Mouse (Mus musculus): ENCODE data around the gene Hnrnpa2b1. TPM values are rescaled to one million over a fixed set of nuclear protein-coding genes. Genes with fewer than 3 reads are reported as not detected.

Gene Hnrnpa2b1
- total and polyA plus RNA-seq, 2 experiments from 2014 or later, result 431 to 955 TPM

GRCm38 (mm10) chr6:51458925-51459312 lies 10.8 kb downstream of the Hnrnpa2b1 start:
- Histone ChIP-seq H3K4me3 (ENCODE audit: low read depth, low read length) (no peak overlapping the region), H3K27me3 (ENCODE audit: insufficient read depth, low read length) (no peaks in the 10 kb centered on the region), H3K9ac (no peak overlapping the region), H3K36me3 (ENCODE audit: insufficient read depth) (peaks cover 42% of the 10 kb centered on the region), H3K9me3 (ENCODE audit: low read length) (no peaks in the 10 kb centered on the region), H3K4me2 (ENCODE audit: low read depth) (no peak overlapping the region), H3K27ac (ENCODE audit: low read depth, low read length) (no peak overlapping the region), H3K4me1 (ENCODE audit: insufficient read depth) (no peaks in the 10 kb centered on the region)
- no peak for DNase-seq
- ATAC-seq, result peak; percentile 17; the same call in 1 of the 2 replicates
- 41% methylated on average over 2 of the region's 2 CpGs for WGBS
- TF ChIP-seq CTCF (IDR thresholded peaks at IDR 0.05; ENCODE audit: low read depth), result no peak

DNA sequence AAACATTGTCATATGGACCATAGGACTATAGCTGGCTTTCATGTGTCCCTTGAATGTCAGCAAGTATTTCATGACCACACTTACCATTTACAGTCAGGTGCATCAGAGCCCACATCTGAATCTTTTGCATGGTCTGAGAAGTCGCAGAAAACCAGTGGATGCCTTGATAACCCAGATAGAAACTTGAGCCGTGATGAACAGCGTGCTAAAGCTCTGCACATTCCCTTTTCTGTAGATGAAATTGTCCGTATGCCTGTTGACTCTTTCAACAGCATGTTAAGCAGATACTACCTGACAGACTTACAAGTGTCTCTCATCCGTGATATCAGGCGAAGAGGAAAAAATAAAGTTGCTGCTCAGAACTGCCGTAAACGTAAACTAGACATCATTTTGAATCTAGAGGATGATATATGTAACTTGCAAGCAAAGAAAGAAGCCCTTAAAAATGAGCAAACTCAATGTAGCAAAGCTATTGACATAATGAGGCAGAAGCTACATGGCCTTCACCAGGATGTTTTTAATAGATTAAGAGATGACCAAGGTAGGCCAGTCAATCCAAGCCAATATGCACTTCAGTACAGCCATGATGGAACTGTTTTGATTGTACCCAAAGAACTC lies 11.8 kb downstream of the Hnrnpa2b1 start:
- H3K4me1 ChIP-seq (ENCODE audit: insufficient read depth), result no peaks in the 10 kb centered on the region
- no peak overlapping the region for H3K9ac ChIP-seq
- TF ChIP-seq CTCF (IDR thresholded peaks at IDR 0.05; ENCODE audit: low read depth), result no peak
- no peak overlapping the region for H3K4me3 ChIP-seq (ENCODE audit: low read depth, low read length)
- no peaks in the 10 kb centered on the region for H3K27me3 ChIP-seq (ENCODE audit: insufficient read depth, low read length)
- H3K27ac ChIP-seq (ENCODE audit: low read depth, low read length), result no peak overlapping the region
- ATAC-seq (no peak), DNase-seq (no peak)
- WGBS, result 82% methylated on average over 8 of the region's 8 CpGs
- no peaks in the 10 kb centered on the region for H3K9me3 ChIP-seq (ENCODE audit: low read length)
- H3K4me2 ChIP-seq (ENCODE audit: low read depth), result no peak overlapping the region
- peaks cover 35% of the 10 kb centered on the region for H3K36me3 ChIP-seq (ENCODE audit: insufficient read depth)

DNA sequence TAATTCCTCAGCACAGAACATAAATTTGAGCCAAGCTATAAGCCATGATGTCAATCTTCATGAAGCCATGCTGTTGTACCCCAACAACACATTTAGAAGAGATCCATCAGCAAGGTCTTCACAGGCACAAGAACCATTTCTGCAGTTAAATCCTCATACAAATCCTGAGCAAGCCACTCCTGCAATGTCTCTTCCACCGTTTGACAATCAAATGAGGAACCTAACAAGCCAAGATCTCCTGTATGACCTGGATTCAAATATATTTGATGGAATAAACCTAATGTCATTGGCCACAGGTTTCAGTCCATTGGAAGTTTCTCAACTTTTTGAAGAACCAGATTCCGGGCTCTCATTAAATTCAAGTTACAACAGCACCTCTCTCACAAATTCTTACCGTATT lies 12.4 kb downstream of the Hnrnpa2b1 start:
- ATAC-seq (no peak), DNase-seq (no peak)
- Histone ChIP-seq H3K9me3 (ENCODE audit: low read length) (no peaks in the 10 kb centered on the region), H3K27me3 (ENCODE audit: insufficient read depth, low read length) (no peaks in the 10 kb centered on the region), H3K4me2 (ENCODE audit: low read depth) (no peak overlapping the region), H3K27ac (ENCODE audit: low read depth, low read length) (no peak overlapping the region), H3K36me3 (ENCODE audit: insufficient read depth) (peaks cover 34% of the 10 kb centered on the region), H3K9ac (no peak overlapping the region), H3K4me3 (ENCODE audit: low read depth, low read length) (no peak overlapping the region), H3K4me1 (ENCODE audit: insufficient read depth) (no peaks in the 10 kb centered on the region)
- 80% methylated on average over 3 of the region's 3 CpGs for WGBS
- TF ChIP-seq CTCF (IDR thresholded peaks at IDR 0.05; ENCODE audit: low read depth), result no peak

DNA sequence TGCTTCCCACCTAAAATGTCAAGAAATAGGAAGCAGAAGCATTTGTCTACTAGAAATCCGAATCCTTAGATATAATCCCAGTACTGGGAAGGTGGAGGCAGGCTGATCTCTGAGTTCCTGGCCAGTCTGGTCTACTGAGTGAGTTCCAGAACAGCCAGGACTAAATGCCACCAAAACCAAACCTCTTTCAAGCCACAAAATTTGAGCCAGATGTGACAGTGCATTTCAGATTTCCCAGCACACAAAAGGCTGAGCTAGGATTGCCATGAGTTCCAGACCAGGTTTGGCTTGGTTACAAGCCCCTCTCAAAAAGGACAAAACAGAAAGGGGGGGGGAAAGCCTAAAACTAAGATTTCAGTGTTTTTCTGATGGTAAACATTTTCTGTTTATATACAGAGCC lies 13.5 kb downstream of the Hnrnpa2b1 start:
- Histone ChIP-seq H3K9ac (no peak overlapping the region), H3K27me3 (ENCODE audit: insufficient read depth, low read length) (no peaks in the 10 kb centered on the region), H3K4me2 (ENCODE audit: low read depth) (no peak overlapping the region), H3K4me1 (ENCODE audit: insufficient read depth) (no peaks in the 10 kb centered on the region), H3K27ac (ENCODE audit: low read depth, low read length) (no peak overlapping the region), H3K4me3 (ENCODE audit: low read depth, low read length) (no peak overlapping the region), H3K36me3 (ENCODE audit: insufficient read depth) (peaks cover 25% of the 10 kb centered on the region), H3K9me3 (ENCODE audit: low read length) (no peaks in the 10 kb centered on the region)
- ATAC-seq (no peak), DNase-seq (no peak)
- no peak for TF ChIP-seq CTCF (IDR thresholded peaks at IDR 0.05; ENCODE audit: low read depth)
- 69% methylated on average over 1 of the region's 1 CpGs for WGBS

GRCm38 (mm10) chr6:51454949-51455348 lies 14.7 kb downstream of the Hnrnpa2b1 start:
- Histone ChIP-seq H3K27me3 (ENCODE audit: insufficient read depth, low read length) (no peaks in the 10 kb centered on the region), H3K4me2 (ENCODE audit: low read depth) (no peak overlapping the region), H3K9me3 (ENCODE audit: low read length) (no peaks in the 10 kb centered on the region), H3K4me1 (ENCODE audit: insufficient read depth) (no peaks in the 10 kb centered on the region), H3K27ac (ENCODE audit: low read depth, low read length) (no peak overlapping the region), H3K9ac (no peak overlapping the region), H3K4me3 (ENCODE audit: low read depth, low read length) (no peak overlapping the region), H3K36me3 (ENCODE audit: insufficient read depth) (peaks cover 16% of the 10 kb centered on the region)
- ATAC-seq (no peak), DNase-seq (no peak)
- no peak for TF ChIP-seq CTCF (IDR thresholded peaks at IDR 0.05; ENCODE audit: low read depth)
- WGBS, result 69% methylated on average over 3 of the region's 3 CpGs

DNA sequence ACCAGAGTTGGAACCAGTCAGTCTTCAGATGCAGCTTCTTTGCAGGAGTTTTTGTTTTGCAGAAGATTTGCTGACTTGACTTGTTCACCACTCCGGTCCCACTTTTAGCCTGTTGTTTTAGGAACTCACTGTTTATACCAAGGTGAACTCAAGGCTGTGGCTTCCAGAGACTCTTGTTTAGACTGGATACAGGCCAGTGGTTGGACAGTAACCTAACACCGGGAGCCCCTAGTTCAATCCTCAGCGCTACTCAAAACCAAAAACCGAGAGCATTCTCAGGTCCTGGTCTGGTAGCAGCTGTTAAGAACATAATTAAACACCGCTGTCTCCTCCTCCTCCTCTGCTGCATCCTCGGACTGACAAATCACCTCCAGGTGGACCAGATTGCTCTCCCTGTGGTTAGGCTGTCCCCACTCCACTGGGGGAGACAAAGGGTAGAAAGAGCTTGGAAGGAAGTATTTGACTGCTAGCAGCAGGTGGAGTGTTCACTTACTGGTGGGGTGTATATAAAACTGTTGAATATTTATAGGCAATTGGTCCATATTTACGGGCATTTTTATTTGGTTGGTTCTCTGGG lies 16.7 kb downstream of the Hnrnpa2b1 start:
- TF ChIP-seq CTCF (IDR thresholded peaks at IDR 0.05; ENCODE audit: low read depth), result no peak
- DNase-seq (no peak), ATAC-seq (no peak)
- Histone ChIP-seq H3K27ac (ENCODE audit: low read depth, low read length) (no peak overlapping the region), H3K4me1 (ENCODE audit: insufficient read depth) (no peaks in the 10 kb centered on the region), H3K36me3 (ENCODE audit: insufficient read depth) (0 out of 2 replicates have a peak, but pooled peaks cover 4% of the 10 kb centered on the region), H3K4me3 (ENCODE audit: low read depth, low read length) (no peak overlapping the region), H3K9me3 (ENCODE audit: low read length) (no peaks in the 10 kb centered on the region), H3K9ac (no peak overlapping the region), H3K27me3 (ENCODE audit: insufficient read depth, low read length) (no peaks in the 10 kb centered on the region), H3K4me2 (ENCODE audit: low read depth) (no peak overlapping the region)
- 74% methylated on average over 7 of the region's 7 CpGs for WGBS

- no peak overlapping the region for H3K27ac ChIP-seq (ENCODE audit: low read depth, low read length)
- H3K4me3 ChIP-seq (ENCODE audit: low read depth, low read length), result no peak overlapping the region
- H3K27me3 ChIP-seq (ENCODE audit: insufficient read depth, low read length), result no peaks in the 10 kb centered on the region
- ATAC-seq (no peak), DNase-seq (no peak)
- no peak for TF ChIP-seq CTCF (IDR thresholded peaks at IDR 0.05; ENCODE audit: low read depth)
- no peaks in the 10 kb centered on the region for H3K36me3 ChIP-seq (ENCODE audit: insufficient read depth)
- H3K4me2 ChIP-seq (ENCODE audit: low read depth), result no peak overlapping the region
- WGBS, result 67% methylated on average over 9 of the region's 9 CpGs
- no peaks in the 10 kb centered on the region for H3K4me1 ChIP-seq (ENCODE audit: insufficient read depth)
- H3K9ac ChIP-seq, result no peak overlapping the region
- H3K9me3 ChIP-seq (ENCODE audit: low read length), result no peaks in the 10 kb centered on the region
Measured at GRCm38 (mm10) chr6:51442191-51442835, 27.4 kb downstream of the Hnrnpa2b1 start.
